Mouse (Mus musculus): ENCODE measurements around the gene Arhgef10l.

- no peak for TF ChIP-seq TAL1 (IDR thresholded peaks at IDR 0.05; ENCODE audit: low read length)
- TF ChIP-seq GATA1 (IDR thresholded peaks at IDR 0.05; ENCODE audit: low read length), result no peak
Observed at GRCm38 (mm10) chr4:140700269-140701018, 34.6 kb upstream of the Arhgef10l start, which contains the start of gene Rcc2.

Measured in erythroblast, embryonic 14.5 days (primary cell).